In genomic region chr2:180118661-180119438, GRCm38 (mm10) we compare ENCODE assay signal across 8 mouse cellular contexts. TPM values are rescaled to one million over a fixed set of nuclear protein-coding genes. Genes with fewer than 3 reads are reported as not detected.
DNase-seq lines count a peak whose midpoint lies in the region; ATAC-seq and TF ChIP-seq lines count a peak whose summit lies in the region.

TSS of gene Osbpl2 (plus strand) at chr2:180119306.

- under 1% methylated on average over 46 of the region's 55 CpGs for WGBS in hindbrain, postnatal 0 days

- intact Hi-C loops in gastrocnemius, adult 2 months (cut with DNase I) = loop anchor here (5.0 kb wide), 1 partner anchor 97 kb away; the partner anchor contains the start of gene Lsm14b
- intact Hi-C loops in left cerebral cortex, adult 2 months (cut with DNase I) = loop anchor here (2.0 kb wide), 2 partner anchors 14 to 48 kb away; partner anchors contain the start of genes Hrh3 and Mtg2

- no peak for TF ChIP-seq CTCF in gastrocnemius, adult 2 months (IDR thresholded peaks at IDR 0.05)
- TF ChIP-seq CTCF in hindbrain, postnatal 0 days (IDR thresholded peaks at IDR 0.05; ENCODE audit: low read depth) = no peak
- TF ChIP-seq CTCF in left cerebral cortex, adult 2 months (IDR thresholded peaks at IDR 0.05) = no peak

- no peaks in the 10 kb centered on the region for H3K27me3 ChIP-seq in hindbrain, postnatal 0 days (ENCODE audit: insufficient read depth, low read length)

- peak within 1 kb of the TSS; percentile 79 for H3K4me2 ChIP-seq in hindbrain, postnatal 0 days (ENCODE audit: low read depth, low read length)

- peaks cover 4% of the 10 kb centered on the region; the same call in 1 of the 2 replicates for H3K36me3 ChIP-seq in hindbrain, postnatal 0 days (ENCODE audit: insufficient read depth, low read length)

- peak; percentile 93 for ATAC-seq in common myeloid progenitor, adult 5-6 weeks (replicated peaks; ENCODE audit: low read depth, poor library complexity, severe bottlenecking)
- peak; percentile 98 for ATAC-seq in hindbrain, postnatal 0 days
- ATAC-seq in megakaryocyte, adult 5-6 weeks (ENCODE audit: poor library complexity, severe bottlenecking) = peak; percentile 85

- H3K9ac ChIP-seq in hindbrain, postnatal 0 days (replicated peaks; ENCODE audit: low read length) = peak within 1 kb of the TSS; percentile 79

- H3K27ac ChIP-seq in gastrocnemius, adult 2 months = peak within 1 kb of the TSS; percentile 94
- peak within 1 kb of the TSS; percentile 84 for H3K27ac ChIP-seq in hindbrain, postnatal 0 days
- peak within 1 kb of the TSS; percentile 91 for H3K27ac ChIP-seq in left cerebral cortex, adult 2 months

- H3K4me3 ChIP-seq in gastrocnemius, adult 2 months = peak within 1 kb of the TSS; percentile 98
- H3K4me3 ChIP-seq in hindbrain, postnatal 0 days (ENCODE audit: low read length) = peak within 1 kb of the TSS; percentile 81
- peak within 1 kb of the TSS; percentile 85 for H3K4me3 ChIP-seq in left cerebral cortex, adult 2 months

- H3K4me1 ChIP-seq in hindbrain, postnatal 0 days (ENCODE audit: insufficient read depth, low read length) = peaks cover 37% of the 10 kb centered on the region

- no peaks in the 10 kb centered on the region for H3K9me3 ChIP-seq in hindbrain, postnatal 0 days (ENCODE audit: low read length)

- DNase-seq in ZHBTc4 (ENCODE audit: low read depth, low spot score) = peak; percentile 100
- DNase-seq in gastrocnemius, adult 2 months = peak; percentile 100
- peak; percentile 99 for DNase-seq in hindbrain, postnatal 0 days (ENCODE audit: low spot score)
- peak; percentile 99 to 100 for DNase-seq in left cerebral cortex, adult 2 months (ENCODE audit: extremely low spot score in 1 of 2, low spot score in 2 of 2)
- peak; percentile 100 for DNase-seq in right cerebral cortex, adult 2 months (ENCODE audit: low spot score in 2 of 2)
- DNase-seq in urinary bladder, postnatal 14 days (ENCODE audit: low spot score) = peak; percentile 100

RNA-seq across cellular contexts. Expression of gene Osbpl2, which starts in this region (rescaled TPM):
- 33.8 and 35.9 TPM in 2 replicates for total RNA-seq in common myeloid progenitor, adult 5-6 weeks (2017)
- 10 to 100 TPM; 16.3 to 18.6 TPM for total RNA-seq in gastrocnemius, adult 2 months (2021)
- total RNA-seq in hindbrain, postnatal 0 days (2014; rRNA removed) = 39.2 and 44.0 TPM in 2 replicates
- polyA plus RNA-seq in hindbrain, postnatal 0 days (2015; fragmentation: Nextera tagmentation; extraction: Ambion mirVana) = 56.0 and 57.9 TPM in 2 replicates
- total RNA-seq in left cerebral cortex, adult 2 months (2021) = 10 to 100 TPM; 46.2 to 50.6 TPM
- total RNA-seq in megakaryocyte, adult 5-6 weeks (2015) = 22.0 and 23.2 TPM in 2 replicates
- 39.8 and 62.2 TPM in 2 replicates for total RNA-seq in megakaryocyte, adult 5-6 weeks (2017)

Comparison
In these comparisons a context has a peak if more than half of its experiments do, and no peak if none do; other contexts are left out.
1. Peak in every context shown above with its lines: DNase-seq, ATAC-seq, H3K4me3 ChIP-seq and H3K27ac ChIP-seq.